Mouse (Mus musculus) CD4-positive, CD25-positive, alpha-beta regulatory T cell, adult 9 weeks (primary cell): ENCODE data around the gene Zfp871. TPM values are rescaled to one million over a fixed set of nuclear protein-coding genes. Genes with fewer than 3 reads are reported as not detected.

Source experiments
- polyA plus RNA-seq: library from polyadenylated mRNA; unstranded; fragments of 100-300 nt; shearing (Covaris generic); gene quantifications from one replicate; pipeline ENCODE4 v1.2.1, GENCODE M21; 2017

The Zfp871 gene
- 41.5 TPM for polyA plus RNA-seq

GRCm38 (mm10) chr17:32788094-32788559, at the start of gene Zfp871:
Gene Zfp871 (minus strand): TSS chr17:32788287.

DNA sequence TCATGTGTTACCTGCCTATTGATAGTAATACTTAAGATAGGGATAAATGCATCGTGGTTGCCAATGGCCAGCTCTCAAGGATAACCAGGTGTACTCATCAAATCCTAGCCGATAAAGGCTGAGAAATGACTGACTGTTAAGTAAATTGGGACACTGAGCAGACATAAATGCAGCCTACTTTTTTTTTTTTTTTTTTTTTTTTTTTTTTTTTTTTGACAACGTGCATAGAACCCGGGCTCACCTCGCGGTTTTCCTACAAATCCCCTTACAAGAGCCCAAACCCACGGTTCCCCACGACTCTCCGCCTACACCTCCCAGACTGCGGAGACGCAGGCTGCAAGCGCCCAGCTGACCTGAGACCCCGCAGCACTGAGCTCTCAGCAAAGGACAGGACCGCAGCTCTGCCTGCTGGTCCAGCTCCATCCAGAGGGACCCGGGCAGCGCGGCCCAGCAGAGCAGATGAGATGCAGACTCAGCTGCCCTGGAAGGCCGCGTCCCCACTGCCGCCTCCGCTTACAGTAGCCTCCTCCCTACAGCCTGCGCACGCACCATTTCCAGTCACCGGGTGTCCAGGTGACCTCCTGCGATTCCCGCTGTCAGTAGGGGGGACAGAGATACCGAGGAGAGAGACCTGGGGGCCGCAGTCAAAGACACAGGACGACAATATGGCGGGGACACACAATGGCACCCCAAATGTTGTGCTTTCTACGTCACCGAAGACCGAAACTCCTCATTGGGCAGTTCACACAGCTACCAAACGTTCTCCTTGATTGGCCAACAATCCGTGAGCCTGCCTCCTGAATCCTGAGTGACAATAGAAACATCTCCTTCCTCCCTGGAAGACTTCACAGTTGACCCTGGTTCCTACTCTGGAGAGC, 41.7 kb upstream of the Zfp871 start, which contains the start of gene Zfp799:
Gene Zfp799 (minus strand): TSS at position 722 of the 878 bp plus-strand sequence.

DNA sequence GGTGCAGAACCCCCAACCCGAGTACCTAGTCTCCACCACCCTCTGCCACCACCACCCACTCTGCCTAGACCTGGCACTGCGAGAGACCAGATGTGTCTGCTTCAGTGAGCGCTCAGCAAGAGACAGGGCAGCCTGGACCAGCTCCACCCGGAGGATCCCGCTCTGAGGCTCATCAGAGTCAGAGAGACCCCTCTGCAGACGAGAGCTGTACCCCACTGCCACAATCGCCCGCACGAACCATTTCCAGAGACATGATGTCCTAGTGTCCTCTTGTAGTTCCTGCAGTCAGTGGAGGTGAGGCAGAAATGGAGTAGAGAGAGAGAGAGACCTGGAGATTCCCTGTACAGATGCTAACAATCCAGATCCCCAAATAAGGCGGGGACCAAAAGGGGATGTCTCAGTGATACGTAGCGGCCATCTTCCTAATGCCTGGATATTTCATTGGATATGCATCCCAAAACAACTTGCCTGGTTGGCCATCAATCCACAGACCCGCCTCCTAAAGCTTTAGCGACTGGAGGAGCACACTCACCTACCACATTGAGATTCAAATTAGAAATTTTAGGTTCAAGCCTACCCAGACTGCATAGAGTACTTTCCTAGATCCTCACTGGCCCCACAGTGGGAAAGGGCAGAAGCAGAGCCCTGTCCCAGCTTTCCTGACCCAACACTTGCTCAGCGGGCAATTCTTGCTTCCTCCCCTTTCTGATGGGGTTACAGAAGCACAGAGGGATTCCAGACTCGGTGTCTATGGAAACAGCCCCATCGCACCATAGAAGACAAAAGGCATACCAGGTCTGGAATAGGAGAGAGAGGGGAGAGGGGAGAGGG, 21.7 kb upstream of the Zfp871 start, which contains the start of gene Zfp811:
Gene Zfp811 (minus strand): TSS at position 388 of the 831 bp plus-strand sequence.

Other genes starting within 250 kb of the Zfp871 start
- not detected for gene Cyp4f37, start 167.0 kb downstream of the Zfp871 start, polyA plus RNA-seq
- not detected for gene Cyp4f40, start 129.4 kb downstream of the Zfp871 start, polyA plus RNA-seq
- not detected for gene Cyp4f15, start 102.7 kb downstream of the Zfp871 start, polyA plus RNA-seq
- gene Zfp811, start 21.6 kb upstream of the Zfp871 start, polyA plus RNA-seq: 0.16 TPM
- gene Zfp799, start 42.0 kb upstream of the Zfp871 start, polyA plus RNA-seq: 16.0 TPM
- 15.9 TPM for gene Zfp870, start 103.4 kb upstream of the Zfp871 start, polyA plus RNA-seq
- gene Cyp4f14, start 129.1 kb upstream of the Zfp871 start, polyA plus RNA-seq: not detected
- 54.9 TPM for gene Cyp4f13, start 159.1 kb upstream of the Zfp871 start, polyA plus RNA-seq
- gene Zfp472, start 177.5 kb upstream of the Zfp871 start, polyA plus RNA-seq: 24.0 TPM
- gene Zfp952, start 204.8 kb upstream of the Zfp871 start, polyA plus RNA-seq: 20.4 TPM
- 12.3 TPM for gene Zfp763, start 245.1 kb upstream of the Zfp871 start, polyA plus RNA-seq